Mouse (Mus musculus) limb, embryonic 13.5 days (tissue): Measurements from ENCODE around the gene Olfr551. TPM values are rescaled to one million over a fixed set of nuclear protein-coding genes. Genes with fewer than 3 reads are reported as not detected.

Experiments used
- ATAC-seq: fragments of 200-750 bp; cut with Nextera tagmentation; 2 replicates; pipeline ENCODE4 v1.8.0; 2017; ENCODE audit warnings: low read depth, moderate number of reproducible peaks, moderate TSS enrichment; ENCODE audit not compliant: low FRiP score
- H3K27ac ChIP-seq: fragments of 300-500 bp; sonication (generic); 2 replicates; pipeline ENCODE4 v1.5.1; 2015; ENCODE audit warnings: inconsistent platforms, mild to moderate bottlenecking, moderate library complexity
- H3K27me3 ChIP-seq: fragments of 300-500 bp; sonication (generic); 2 replicates; pipeline ENCODE4 v1.6.1; 2015; ENCODE audit warnings: mild to moderate bottlenecking, inconsistent platforms
- H3K36me3 ChIP-seq: fragments of 300-500 bp; sonication (generic); 2 replicates; pipeline ENCODE4 v1.6.1; 2015; ENCODE audit warnings: inconsistent platforms, mild to moderate bottlenecking, moderate library complexity
- H3K4me1 ChIP-seq: fragments of 300-500 bp; sonication (generic); 2 replicates; pipeline ENCODE4 v1.6.1; 2015; ENCODE audit warnings: inconsistent platforms
- H3K4me2 ChIP-seq: fragments of 300-500 bp; sonication (generic); replicated peaks from 2 replicates; pipeline ENCODE4 v1.6.1; 2015; ENCODE audit warnings: inconsistent platforms, mild to moderate bottlenecking, moderate library complexity
- H3K4me3 ChIP-seq: fragments of 300-500 bp; sonication (generic); 2 replicates; pipeline ENCODE4 v1.5.1; 2015; ENCODE audit warnings: moderate library complexity, mild to moderate bottlenecking, inconsistent platforms
- H3K9ac ChIP-seq: fragments of 300-500 bp; sonication (generic); 2 replicates; pipeline ENCODE4 v1.6.1; 2015; ENCODE audit warnings: mild to moderate bottlenecking, inconsistent platforms
- H3K9me3 ChIP-seq: fragments of 300-500 bp; sonication (generic); 2 replicates; pipeline ENCODE4 v1.6.1; 2016; ENCODE audit warnings: inconsistent platforms
- WGBS: fragments of 180-500 bp; shearing (Covaris S2); methylation state at CpG from one replicate; pipeline ENCODE4 v1.1.7; 2015; 5-methylcytosine and 5-hydroxymethylcytosine counted together
- polyA plus RNA-seq: library from polyadenylated mRNA; unstranded; fragments of >200 nt; fragmentation: Nextera tagmentation; extraction: Ambion mirVana; gene quantifications from 2 replicates; pipeline ENCODE4 v1.2.1, GENCODE M21; 2015

The Olfr551 gene
- polyA plus RNA-seq, 1 experiment from 2014 or later, result not detected

GRCm38 (mm10) chr7:102553279-102553678, 38.4 kb downstream of the Olfr551 start:
- H3K36me3 ChIP-seq, result no peaks in the 10 kb centered on the region
- no peak overlapping the region for H3K27ac ChIP-seq
- no peak for ATAC-seq
- no peak overlapping the region for H3K4me3 ChIP-seq
- WGBS, result 71% methylated on average over 3 of the region's 3 CpGs
- H3K9ac ChIP-seq, result no peak overlapping the region
- H3K4me1 ChIP-seq, result no peaks in the 10 kb centered on the region
- no peak overlapping the region for H3K4me2 ChIP-seq
- no peaks in the 10 kb centered on the region for H3K27me3 ChIP-seq
- no peaks in the 10 kb centered on the region for H3K9me3 ChIP-seq

- H3K4me1 ChIP-seq, result no peaks in the 10 kb centered on the region
- no peaks in the 10 kb centered on the region for H3K27me3 ChIP-seq
- 89% methylated on average over 3 of the region's 3 CpGs for WGBS
- no peak within 1 kb of the TSS for H3K4me2 ChIP-seq
- no peaks in the 10 kb centered on the region for H3K9me3 ChIP-seq
- H3K36me3 ChIP-seq, result no peaks in the 10 kb centered on the region
- H3K27ac ChIP-seq, result no peak within 1 kb of the TSS
- no peak within 1 kb of the TSS for H3K4me3 ChIP-seq
- no peak for ATAC-seq
- H3K9ac ChIP-seq, result no peak within 1 kb of the TSS
Observed at GRCm38 (mm10) chr7:102549570-102549969, 42.1 kb downstream of the Olfr551 start, which contains the start of gene Olfr549. Olfr549 (plus strand) TSS chr7:102549870.

GRCm38 (mm10) chr7:102541251-102541650, 50.4 kb downstream of the Olfr551 start:
- no peak for ATAC-seq
- WGBS, result 71% methylated on average over 3 of the region's 3 CpGs
- Histone ChIP-seq H3K36me3 (no peaks in the 10 kb centered on the region), H3K9ac (no peak overlapping the region), H3K9me3 (no peaks in the 10 kb centered on the region), H3K4me1 (no peaks in the 10 kb centered on the region), H3K27ac (no peak overlapping the region), H3K4me3 (no peak overlapping the region), H3K4me2 (no peak overlapping the region), H3K27me3 (no peaks in the 10 kb centered on the region)

GRCm38 (mm10) chr7:102540596-102540995, 51.1 kb downstream of the Olfr551 start, which contains the start of gene Olfr548-ps1:
Olfr548-ps1 (plus strand) TSS chr7:102540896.
- WGBS, result 77% methylated on average over 2 of the region's 2 CpGs

GRCm38 (mm10) chr7:102534449-102534848, 57.2 kb downstream of the Olfr551 start, which contains the start of gene Olfr547:
Olfr547 (plus strand) TSS chr7:102534749.
- ATAC-seq, result no peak
- WGBS, result 77% methylated on average over 1 of the region's 1 CpGs

More at GRCm38 (mm10) chr7:102540596-102540995, 51.1 kb downstream of the Olfr551 start, which contains the start of gene Olfr548-ps1:
- H3K36me3 ChIP-seq, result no peaks in the 10 kb centered on the region
- H3K4me2 ChIP-seq, result no peak within 1 kb of the TSS
- no peak within 1 kb of the TSS for H3K27ac ChIP-seq
- H3K9me3 ChIP-seq, result no peaks in the 10 kb centered on the region
- no peak within 1 kb of the TSS for H3K9ac ChIP-seq
- no peak within 1 kb of the TSS for H3K4me3 ChIP-seq
- ATAC-seq, result no peak
- H3K27me3 ChIP-seq, result no peaks in the 10 kb centered on the region
- H3K4me1 ChIP-seq, result no peaks in the 10 kb centered on the region

More at GRCm38 (mm10) chr7:102534449-102534848, 57.2 kb downstream of the Olfr551 start, which contains the start of gene Olfr547:
- Histone ChIP-seq H3K27me3 (no peaks in the 10 kb centered on the region), H3K4me2 (no peak within 1 kb of the TSS), H3K9ac (no peak within 1 kb of the TSS), H3K4me3 (no peak within 1 kb of the TSS), H3K9me3 (no peaks in the 10 kb centered on the region), H3K4me1 (no peaks in the 10 kb centered on the region), H3K27ac (no peak within 1 kb of the TSS), H3K36me3 (no peaks in the 10 kb centered on the region)

Other genes starting within 250 kb of the Olfr551 start
- gene Rrm1, start 150.2 kb downstream of the Olfr551 start, polyA plus RNA-seq, result 151 and 154 TPM in 2 replicates
- gene Olfr543, start 110.2 kb downstream of the Olfr551 start, polyA plus RNA-seq, result 0.45 TPM in 1 of 2 replicates, not detected in the other
- 0.11 and 0.13 TPM in 2 replicates for gene Olfr544, start 103.6 kb downstream of the Olfr551 start, polyA plus RNA-seq
- not detected in 2 replicates for gene Olfr545, start 92.3 kb downstream of the Olfr551 start, polyA plus RNA-seq
- not detected in 2 replicates for gene Olfr547, start 57.1 kb downstream of the Olfr551 start, polyA plus RNA-seq
- gene Olfr548-ps1, start 51.0 kb downstream of the Olfr551 start, polyA plus RNA-seq, result not detected in 2 replicates
- not detected in 2 replicates for gene Olfr549, start 42.0 kb downstream of the Olfr551 start, polyA plus RNA-seq
- 0.23 and 0.52 TPM in 2 replicates for gene Trim21, start 26.4 kb downstream of the Olfr551 start, polyA plus RNA-seq
- not detected in 2 replicates for gene Olfr550, start 20.4 kb downstream of the Olfr551 start, polyA plus RNA-seq
- not detected in 2 replicates for gene Olfr552, start 5.9 kb upstream of the Olfr551 start, polyA plus RNA-seq
- not detected in 2 replicates for gene Olfr553, start 26.3 kb upstream of the Olfr551 start, polyA plus RNA-seq
- not detected in 2 replicates for gene Olfr554, start 46.5 kb upstream of the Olfr551 start, polyA plus RNA-seq
- not detected in 2 replicates for gene Olfr555, start 66.9 kb upstream of the Olfr551 start, polyA plus RNA-seq
- gene Olfr556, start 73.0 kb upstream of the Olfr551 start, polyA plus RNA-seq, result not detected in 2 replicates
- 17.0 and 19.9 TPM in 2 replicates for gene Trim68, start 95.4 kb upstream of the Olfr551 start, polyA plus RNA-seq
- not detected in 2 replicates for gene Olfr557, start 104.0 kb upstream of the Olfr551 start, polyA plus RNA-seq
- gene Olfr558, start 110.3 kb upstream of the Olfr551 start, polyA plus RNA-seq, result 0.10 and 0.17 TPM in 2 replicates
- gene Olfr33, start 127.2 kb upstream of the Olfr551 start, polyA plus RNA-seq, result not detected in 2 replicates
- gene Olfr559, start 135.6 kb upstream of the Olfr551 start, polyA plus RNA-seq, result not detected in 2 replicates
- not detected in 2 replicates for gene Olfr560, start 167.5 kb upstream of the Olfr551 start, polyA plus RNA-seq
- not detected in 2 replicates for gene Olfr78, start 167.6 kb upstream of the Olfr551 start, polyA plus RNA-seq
- gene Olfr561, start 179.3 kb upstream of the Olfr551 start, polyA plus RNA-seq, result not detected in 2 replicates
- gene Olfr564, start 211.6 kb upstream of the Olfr551 start, polyA plus RNA-seq, result not detected in 2 replicates